Mouse (Mus musculus) lung, postnatal 10 days (tissue): ENCODE measurements around the gene Pcdh15.

Experiments used
- DNase-seq: peaks from one replicate; pipeline ENCODE4 v3.0.0; 2021

Gene Pcdh15

DNA sequence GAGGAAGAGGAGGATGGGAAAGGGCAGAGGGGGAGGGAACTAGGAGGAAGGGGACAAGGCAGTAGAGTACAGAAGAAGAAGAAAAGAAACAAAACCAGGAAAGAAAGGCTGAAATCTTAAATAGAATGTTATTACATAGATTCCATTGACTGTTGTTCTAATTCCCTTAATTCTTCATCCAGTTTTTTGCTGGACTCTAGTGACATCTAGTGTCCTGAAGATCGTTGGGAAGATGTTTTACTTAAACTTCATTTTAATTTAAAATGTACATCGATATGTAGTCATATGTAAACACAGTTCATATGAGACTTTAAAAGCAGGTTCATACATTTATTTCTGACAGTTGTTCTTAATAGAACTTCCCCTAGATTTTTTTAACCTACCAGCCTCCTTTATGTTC, 1522.7 kb downstream of the Pcdh15 start:
- DNase-seq, result no peak

DNA sequence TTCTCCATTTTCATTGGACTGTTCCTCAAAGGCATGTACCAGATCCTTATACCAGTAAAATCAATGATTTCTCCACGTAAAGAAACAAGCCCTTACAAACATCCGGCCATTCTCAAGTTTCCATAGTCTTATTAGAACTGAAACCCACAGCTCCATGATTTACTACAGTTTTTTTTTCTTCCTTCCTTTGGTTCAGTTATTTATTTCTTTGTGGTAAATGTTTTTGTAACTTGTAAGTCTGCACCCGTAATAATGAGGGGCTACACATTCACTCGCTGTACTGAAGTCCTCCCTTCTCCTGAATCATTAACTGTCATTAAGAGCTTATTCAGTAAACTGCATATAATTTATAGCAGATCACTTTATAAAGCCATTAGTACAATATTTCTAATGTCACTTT, 1526.6 kb downstream of the Pcdh15 start:
- DNase-seq, result no peak

DNA sequence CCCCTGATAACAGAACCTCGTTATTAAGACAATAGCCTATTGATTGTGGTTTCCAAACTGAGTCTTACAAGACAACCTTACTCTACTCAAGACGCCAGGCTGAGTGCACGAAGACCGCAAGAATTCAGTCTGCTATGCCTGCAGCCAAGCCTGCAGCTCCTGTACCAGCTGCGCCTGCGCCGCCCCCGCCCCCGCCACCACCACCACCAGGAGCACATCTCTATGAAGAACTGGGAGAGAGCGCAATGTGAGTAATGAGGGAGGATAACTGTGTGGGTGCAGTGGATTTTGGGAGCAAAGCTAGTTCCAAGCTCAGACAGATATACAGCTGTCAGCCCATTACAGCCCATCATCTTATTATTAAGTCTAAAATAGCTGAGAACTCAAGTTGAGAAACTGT, 1527.5 kb downstream of the Pcdh15 start:
- DNase-seq, result no peak

DNA sequence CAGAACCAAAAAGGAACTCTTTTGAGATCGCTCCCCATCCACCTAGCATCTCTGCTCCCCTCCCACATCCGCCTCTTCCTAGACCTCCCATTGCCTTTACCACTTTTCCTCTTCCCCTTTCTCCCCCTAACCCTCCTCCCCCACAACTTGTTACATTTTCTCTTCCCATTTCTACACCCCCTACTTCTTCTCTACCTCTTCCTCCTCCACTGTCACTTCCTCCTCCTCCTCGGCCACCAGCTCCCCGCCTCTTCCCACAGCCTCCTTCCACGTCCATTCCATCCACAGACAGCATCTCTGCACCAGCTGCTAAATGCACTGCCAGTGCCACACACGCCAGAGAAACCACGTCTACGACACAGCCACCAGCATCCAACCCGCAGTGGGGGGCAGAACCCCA, 1532.2 kb downstream of the Pcdh15 start:
- DNase-seq, result no peak

DNA sequence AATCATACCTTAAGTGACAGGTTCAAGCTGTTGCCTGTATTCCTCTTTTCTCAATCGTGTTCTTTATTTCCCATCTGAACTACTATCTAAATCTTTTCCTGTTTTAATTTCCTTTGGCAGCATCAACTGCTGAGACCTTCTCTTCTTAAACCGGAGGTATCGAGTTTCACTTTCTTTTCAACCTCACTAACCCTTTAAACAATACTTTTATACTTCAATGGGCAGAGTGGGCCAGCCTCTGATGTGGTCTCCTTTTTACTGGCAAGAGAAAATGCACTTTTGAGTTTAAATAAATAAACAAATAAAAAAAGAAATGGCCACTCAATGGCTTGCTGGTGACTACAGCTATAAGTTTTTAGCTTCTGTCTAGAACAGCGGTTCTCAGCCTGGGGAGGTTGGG, 1537.9 kb downstream of the Pcdh15 start:
- no peak for DNase-seq

DNA sequence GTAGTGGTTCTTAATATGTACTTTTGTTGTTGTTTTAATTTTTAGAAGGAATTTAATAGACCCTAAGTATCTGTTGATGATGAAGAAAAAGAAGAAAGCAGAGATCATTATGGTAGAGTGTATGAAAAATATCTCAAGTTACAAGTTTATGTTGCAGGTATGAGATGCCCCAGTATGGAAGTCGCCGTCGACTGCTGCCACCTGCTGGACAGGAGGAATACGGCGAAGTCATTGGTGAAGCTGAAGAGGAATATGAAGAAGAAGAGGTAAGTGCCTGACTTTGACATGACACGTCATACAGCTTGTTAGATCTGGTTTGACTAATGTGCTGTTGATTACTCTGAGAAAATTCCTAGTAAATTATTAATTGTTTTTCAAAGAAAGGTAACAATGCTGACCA, 1543.0 kb downstream of the Pcdh15 start:
- DNase-seq, result no peak

DNA sequence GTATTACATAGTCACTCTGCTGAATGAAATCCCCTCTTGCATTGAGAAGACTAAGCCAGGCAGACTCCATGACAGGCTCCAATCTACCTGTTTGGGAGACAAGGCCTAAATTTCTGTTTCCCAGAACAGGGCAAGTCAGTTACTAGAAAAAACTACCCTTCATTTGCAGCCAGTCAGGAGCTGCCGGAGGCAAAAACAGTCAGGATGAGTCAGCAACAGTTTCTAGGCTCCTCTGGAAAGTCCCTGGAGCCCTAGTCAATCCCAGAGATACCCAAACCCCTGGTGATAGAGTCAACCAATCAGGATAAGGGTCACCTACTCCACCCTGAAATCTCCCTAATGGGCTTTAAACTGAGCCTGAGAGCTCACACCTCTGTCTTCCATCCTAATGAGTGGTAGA, 1564.0 kb downstream of the Pcdh15 start:
- DNase-seq, result no peak

DNA sequence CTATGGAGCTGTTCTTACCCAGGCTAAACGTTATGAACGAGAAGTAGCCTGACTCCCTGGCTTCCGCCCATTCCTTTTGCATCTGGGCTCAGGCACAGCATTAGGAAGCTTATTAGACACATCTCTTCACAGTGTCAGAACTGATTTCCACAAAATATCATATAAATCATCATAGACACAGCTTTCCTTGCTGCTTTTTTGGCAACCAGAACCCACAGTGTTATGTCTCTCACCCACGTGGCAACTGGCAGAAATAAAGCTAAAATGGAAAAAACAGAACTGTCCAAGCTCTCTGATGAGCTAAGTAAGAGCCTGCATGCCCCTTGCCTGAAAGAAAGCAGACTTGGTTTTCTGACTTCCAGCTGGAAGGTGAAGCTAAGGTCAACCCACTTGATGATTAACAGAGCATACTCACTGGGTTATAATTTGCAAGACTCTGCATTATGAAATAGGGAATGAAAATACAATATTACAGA, 1580.9 kb downstream of the Pcdh15 start:
- DNase-seq, result peak; percentile 7

DNA sequence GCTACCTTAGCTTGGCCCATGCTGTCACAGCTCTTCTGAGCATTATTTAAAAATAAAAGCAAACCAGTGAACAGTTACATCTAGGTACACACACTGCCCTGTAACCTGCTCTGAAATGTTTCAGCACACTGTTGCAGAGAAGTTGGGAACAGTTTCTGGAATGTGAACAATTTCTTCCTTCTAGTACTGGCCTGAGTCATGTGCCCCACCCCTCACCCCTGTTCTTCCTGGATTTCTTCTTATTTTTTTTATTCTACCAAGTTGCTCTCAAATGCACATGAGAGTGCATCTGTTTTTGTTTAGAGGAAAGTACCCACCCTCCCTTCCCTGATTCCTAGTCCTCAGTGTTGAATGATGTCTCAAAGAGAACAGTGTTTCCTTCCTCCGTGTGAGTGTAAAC, 1581.4 kb downstream of the Pcdh15 start:
- no peak for DNase-seq
